Mouse (Mus musculus): Measurements from ENCODE around the gene Klk1b1.
"Not testable (repeated sequence)": the region's sequence is repeated elsewhere in the genome, so short reads cannot be mapped to it uniquely, and the experiment has no call there.

Gene Klk1b1
- long read RNA-seq, experiment 1 = 0 reads
- long read RNA-seq, experiment 2 = 0 reads

- intact Hi-C loops (cut with DNase I) = no loop called here
These were observed at the start of gene Klk1b1 for GRCm38 (mm10) chr7:43966451-43966850. Gene Klk1b1 (plus strand): TSS chr7:43966751.

- intact Hi-C loops (cut with DNase I) = no loop called here
These were observed 48.1 kb upstream of the Klk1b1 start for GRCm38 (mm10) chr7:43918426-43918825.

GRCm38 (mm10) chr7:43918871-43919270, 47.7 kb upstream of the Klk1b1 start:
- intact Hi-C loops (cut with DNase I) = no loop called here

- intact Hi-C loops (cut with DNase I) = loop anchor here (2.0 to 10.0 kb wide), 2 partner anchors 47 to 435 kb away; no protein-coding TSS in a partner anchor
These were observed 46.7 kb upstream of the Klk1b1 start for GRCm38 (mm10) chr7:43919559-43920451.

- intact Hi-C loops (cut with DNase I) = loop anchor here (2.0 to 10.0 kb wide), 2 partner anchors 48 to 434 kb away; no protein-coding TSS in a partner anchor
These were observed 46.0 kb upstream of the Klk1b1 start for GRCm38 (mm10) chr7:43920582-43920981.

- intact Hi-C loops (cut with DNase I) = loop anchor here (2.0 to 10.0 kb wide), 2 partner anchors 48 to 434 kb away; no protein-coding TSS in a partner anchor
These were observed 45.5 kb upstream of the Klk1b1 start for GRCm38 (mm10) chr7:43921087-43921486.

GRCm38 (mm10) chr7:43921941-43922340, 44.6 kb upstream of the Klk1b1 start:
- intact Hi-C loops (cut with DNase I) = loop anchor here (2.0 to 10.0 kb wide), 2 partner anchors 49 to 433 kb away; no protein-coding TSS in a partner anchor

GRCm38 (mm10) chr7:43925985-43926384, 40.6 kb upstream of the Klk1b1 start:
- intact Hi-C loops (cut with DNase I) = loop anchor here (10.0 kb wide), 1 partner anchor 429 kb away; no protein-coding TSS in a partner anchor

- intact Hi-C loops (cut with DNase I) = loop anchor here (10.0 kb wide), 1 partner anchor 426 kb away; no protein-coding TSS in a partner anchor
These were observed 38.0 kb upstream of the Klk1b1 start for GRCm38 (mm10) chr7:43928521-43928920.

- intact Hi-C loops (cut with DNase I) = no loop called here
These were observed 34.2 kb upstream of the Klk1b1 start for GRCm38 (mm10) chr7:43932337-43932736.

GRCm38 (mm10) chr7:43933440-43933839, 33.1 kb upstream of the Klk1b1 start, which contains the start of gene Klk15:
Gene Klk15 (plus strand): TSS chr7:43933740.
- intact Hi-C loops (cut with DNase I) = no loop called here

- intact Hi-C loops (cut with DNase I) = no loop called here
These were observed 31.8 kb upstream of the Klk1b1 start for GRCm38 (mm10) chr7:43934747-43935146.

GRCm38 (mm10) chr7:43936551-43936950, 30.0 kb upstream of the Klk1b1 start:
- intact Hi-C loops (cut with DNase I) = no loop called here

GRCm38 (mm10) chr7:43942293-43942692, 24.3 kb upstream of the Klk1b1 start:
- intact Hi-C loops (cut with DNase I) = not testable (repeated sequence)

GRCm38 (mm10) chr7:43944727-43945264, 21.8 kb upstream of the Klk1b1 start:
- intact Hi-C loops (cut with DNase I) = no loop called here

- intact Hi-C loops (cut with DNase I) = no loop called here
These were observed 16.2 kb upstream of the Klk1b1 start, which contains the start of gene Klk1b8 for GRCm38 (mm10) chr7:43950364-43950763. Gene Klk1b8 (plus strand): TSS chr7:43950664.

GRCm38 (mm10) chr7:43952703-43953102, 13.8 kb upstream of the Klk1b1 start:
- intact Hi-C loops (cut with DNase I) = no loop called here

- intact Hi-C loops (cut with DNase I) = no loop called here
These were observed 507 bp downstream of the Klk1b1 start for GRCm38 (mm10) chr7:43967058-43967457.

GRCm38 (mm10) chr7:43967612-43968011, 1.1 kb downstream of the Klk1b1 start:
- intact Hi-C loops (cut with DNase I) = no loop called here

GRCm38 (mm10) chr7:43975761-43976160, 9.2 kb downstream of the Klk1b1 start, which contains the start of gene Klk1b9:
Gene Klk1b9 (plus strand): TSS chr7:43976061.
- intact Hi-C loops (cut with DNase I) = not testable (repeated sequence)

GRCm38 (mm10) chr7:43985657-43986056, 19.1 kb downstream of the Klk1b1 start:
- intact Hi-C loops (cut with DNase I) = no loop called here

- intact Hi-C loops (cut with DNase I) = not testable (repeated sequence)
These were observed 28.3 kb downstream of the Klk1b1 start for GRCm38 (mm10) chr7:43994821-43995220.

All from adrenal gland (tissue).